Mouse (Mus musculus): ENCODE data around the gene Smim13. TPM values are rescaled to one million over a fixed set of nuclear protein-coding genes. Genes with fewer than 3 reads are reported as not detected.

Smim13 gene
- total RNA-seq, 1 experiment, result 5.5 TPM

GRCm38 (mm10) chr13:41216236-41216635 is 33.4 kb upstream of the Smim13 start:
- H3K9me3 ChIP-seq (ENCODE audit: control insufficient read depth, insufficient read depth, low read depth, low read length), result no peaks in the 10 kb centered on the region
- no peak for DNase-seq (ENCODE audit: low read depth, low spot score)

GRCm38 (mm10) chr13:41219056-41219455 is 30.6 kb upstream of the Smim13 start:
- DNase-seq (ENCODE audit: low read depth, low spot score), result no peak
- no peak overlapping the region for H3K9ac ChIP-seq (ENCODE audit: insufficient read depth, low read depth, low read length, poor library complexity, severe bottlenecking)
- in situ Hi-C loops (cut with MboI; ENCODE audit: low sequenced_read_pairs in 2 of 2, unreplicated experiment in 2 of 2), result no loop called here
- no peaks in the 10 kb centered on the region for H3K36me3 ChIP-seq (ENCODE audit: control insufficient read depth, insufficient read depth, low read length, poor library complexity, severe bottlenecking)
- no peaks in the 10 kb centered on the region for H3K9me3 ChIP-seq (ENCODE audit: control insufficient read depth, insufficient read depth, low read depth, low read length)
- no peak overlapping the region for H3K4me3 ChIP-seq (ENCODE audit: insufficient read depth in 1 of 2, low read depth in 1 of 2, low read length in 2 of 2, poor library complexity in 1 of 2, severe bottlenecking in 1 of 2)
- no peaks in the 10 kb centered on the region for H3K4me1 ChIP-seq (ENCODE audit: control insufficient read depth in 2 of 2, insufficient read depth in 2 of 2, low read length in 2 of 2, poor library complexity in 1 of 2)
- no peak overlapping the region for H3K27ac ChIP-seq (ENCODE audit: insufficient read depth, low read depth, low read length, poor library complexity, severe bottlenecking)
- TF ChIP-seq MAFK (IDR thresholded peaks at IDR 0.05; ENCODE audit: insufficient read depth, low read depth, low read length) (no peak), CHD2 (IDR thresholded peaks at IDR 0.05; ENCODE audit: low read depth, low read length) (no peak), HCFC1 (IDR thresholded peaks at IDR 0.05; ENCODE audit: borderline replicate concordance, insufficient read depth, low read length) (no peak), ZNF384 (IDR thresholded peaks at IDR 0.05; ENCODE audit: low read depth, low read length) (no peak), ZC3H11A (IDR thresholded peaks at IDR 0.05; ENCODE audit: borderline replicate concordance, low read depth, low read length) (no peak)

More at GRCm38 (mm10) chr13:41216236-41216635, 33.4 kb upstream of the Smim13 start:
- Histone ChIP-seq H3K4me1 (ENCODE audit: control insufficient read depth in 2 of 2, insufficient read depth in 2 of 2, low read length in 2 of 2, poor library complexity in 1 of 2) (no peaks in the 10 kb centered on the region), H3K4me3 (ENCODE audit: insufficient read depth in 1 of 2, low read depth in 1 of 2, low read length in 2 of 2, poor library complexity in 1 of 2, severe bottlenecking in 1 of 2) (no peak overlapping the region), H3K27ac (ENCODE audit: insufficient read depth, low read depth, low read length, poor library complexity, severe bottlenecking) (no peak overlapping the region), H3K36me3 (ENCODE audit: control insufficient read depth, insufficient read depth, low read length, poor library complexity, severe bottlenecking) (no peaks in the 10 kb centered on the region), H3K9ac (ENCODE audit: insufficient read depth, low read depth, low read length, poor library complexity, severe bottlenecking) (no peak overlapping the region)
- in situ Hi-C loops (cut with MboI; ENCODE audit: low sequenced_read_pairs in 2 of 2, unreplicated experiment in 2 of 2), result no loop called here
- no peak for TF ChIP-seq CHD2 (IDR thresholded peaks at IDR 0.05; ENCODE audit: low read depth, low read length)
- no peak for TF ChIP-seq ZNF384 (IDR thresholded peaks at IDR 0.05; ENCODE audit: low read depth, low read length)
- no peak for TF ChIP-seq ZC3H11A (IDR thresholded peaks at IDR 0.05; ENCODE audit: borderline replicate concordance, low read depth, low read length)
- TF ChIP-seq MAFK (IDR thresholded peaks at IDR 0.05; ENCODE audit: insufficient read depth, low read depth, low read length), result no peak
- TF ChIP-seq HCFC1 (IDR thresholded peaks at IDR 0.05; ENCODE audit: borderline replicate concordance, insufficient read depth, low read length), result no peak

- H3K4me3 ChIP-seq (ENCODE audit: insufficient read depth in 1 of 2, low read depth in 1 of 2, low read length in 2 of 2, poor library complexity in 1 of 2, severe bottlenecking in 1 of 2), result peak overlapping the region; percentile 65 to 77
- no peaks in the 10 kb centered on the region for H3K9me3 ChIP-seq (ENCODE audit: control insufficient read depth, insufficient read depth, low read depth, low read length)
- H3K9ac ChIP-seq (ENCODE audit: insufficient read depth, low read depth, low read length, poor library complexity, severe bottlenecking), result peak overlapping the region; percentile 56
- H3K36me3 ChIP-seq (ENCODE audit: control insufficient read depth, insufficient read depth, low read length, poor library complexity, severe bottlenecking), result no peaks in the 10 kb centered on the region
- TF ChIP-seq ZNF384 (IDR thresholded peaks at IDR 0.05; ENCODE audit: low read depth, low read length), result no peak
- no peak for TF ChIP-seq ZC3H11A (IDR thresholded peaks at IDR 0.05; ENCODE audit: borderline replicate concordance, low read depth, low read length)
- no peak for TF ChIP-seq CHD2 (IDR thresholded peaks at IDR 0.05; ENCODE audit: low read depth, low read length)
- no peak for TF ChIP-seq HCFC1 (IDR thresholded peaks at IDR 0.05; ENCODE audit: borderline replicate concordance, insufficient read depth, low read length)
- no peak for TF ChIP-seq MAFK (IDR thresholded peaks at IDR 0.05; ENCODE audit: insufficient read depth, low read depth, low read length)
- in situ Hi-C loops (cut with MboI; ENCODE audit: low sequenced_read_pairs in 2 of 2, unreplicated experiment in 2 of 2), result no loop called here
- H3K4me1 ChIP-seq (ENCODE audit: control insufficient read depth in 2 of 2, insufficient read depth in 2 of 2, low read length in 2 of 2, poor library complexity in 1 of 2), result no peaks in the 10 kb centered on the region
- no peak for DNase-seq (ENCODE audit: low read depth, low spot score)
- no peak overlapping the region for H3K27ac ChIP-seq (ENCODE audit: insufficient read depth, low read depth, low read length, poor library complexity, severe bottlenecking)
Observed at GRCm38 (mm10) chr13:41219687-41220303, 29.8 kb upstream of the Smim13 start.

- H3K9ac ChIP-seq (ENCODE audit: insufficient read depth, low read depth, low read length, poor library complexity, severe bottlenecking), result peak within 1 kb of the TSS; percentile 56
- H3K9me3 ChIP-seq (ENCODE audit: control insufficient read depth, insufficient read depth, low read depth, low read length), result no peaks in the 10 kb centered on the region
- H3K27ac ChIP-seq (ENCODE audit: insufficient read depth, low read depth, low read length, poor library complexity, severe bottlenecking), result no peak within 1 kb of the TSS
- in situ Hi-C loops (cut with MboI; ENCODE audit: low sequenced_read_pairs in 2 of 2, unreplicated experiment in 2 of 2), result no loop called here
- no peaks in the 10 kb centered on the region for H3K36me3 ChIP-seq (ENCODE audit: control insufficient read depth, insufficient read depth, low read length, poor library complexity, severe bottlenecking)
- no peaks in the 10 kb centered on the region for H3K4me1 ChIP-seq (ENCODE audit: control insufficient read depth in 2 of 2, insufficient read depth in 2 of 2, low read length in 2 of 2, poor library complexity in 1 of 2)
- DNase-seq (ENCODE audit: low read depth, low spot score), result peak; percentile 66
- peak within 1 kb of the TSS; percentile 65 to 77 for H3K4me3 ChIP-seq (ENCODE audit: insufficient read depth in 1 of 2, low read depth in 1 of 2, low read length in 2 of 2, poor library complexity in 1 of 2, severe bottlenecking in 1 of 2)
- TF ChIP-seq CHD2 (IDR thresholded peaks at IDR 0.05; ENCODE audit: low read depth, low read length) (no peak), ZC3H11A (IDR thresholded peaks at IDR 0.05; ENCODE audit: borderline replicate concordance, low read depth, low read length) (no peak), HCFC1 (IDR thresholded peaks at IDR 0.05; ENCODE audit: borderline replicate concordance, insufficient read depth, low read length) (no peak; the same call in 1 of the 2 replicates), ZNF384 (IDR thresholded peaks at IDR 0.05; ENCODE audit: low read depth, low read length) (no peak), MAFK (IDR thresholded peaks at IDR 0.05; ENCODE audit: insufficient read depth, low read depth, low read length) (no peak)
Observed at GRCm38 (mm10) chr13:41220304-41220834, 29.3 kb upstream of the Smim13 start, which contains the start of gene Elovl2. TSS of gene Elovl2 (minus strand) at chr13:41220405.
